Mouse (Mus musculus): Measurements from ENCODE around the gene Melk.

Gene Melk

DNA sequence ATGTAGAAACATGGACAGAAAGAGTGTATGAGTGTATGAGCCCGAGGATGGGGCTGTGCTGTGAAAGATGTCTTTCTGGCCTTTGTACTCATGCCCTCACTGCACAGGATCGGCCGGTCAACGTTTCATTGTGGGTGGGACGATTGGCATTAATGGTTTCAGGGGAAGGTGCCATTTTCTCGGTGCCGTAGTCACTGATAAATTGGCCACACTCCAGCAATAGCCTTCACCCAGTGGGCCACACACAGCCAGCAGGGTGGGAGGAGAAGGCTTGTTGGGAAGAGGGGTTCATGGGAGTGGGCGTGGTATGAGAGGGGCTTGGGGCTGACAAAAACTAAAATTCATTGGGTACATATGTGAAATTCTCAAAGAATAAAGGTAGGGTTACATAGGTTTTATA is 34.3 kb downstream of the Melk start:
- DNase-seq = no peak

- no peak for DNase-seq
Observed at GRCm38 (mm10) chr4:44361670-44362069, 61.0 kb downstream of the Melk start.

DNA sequence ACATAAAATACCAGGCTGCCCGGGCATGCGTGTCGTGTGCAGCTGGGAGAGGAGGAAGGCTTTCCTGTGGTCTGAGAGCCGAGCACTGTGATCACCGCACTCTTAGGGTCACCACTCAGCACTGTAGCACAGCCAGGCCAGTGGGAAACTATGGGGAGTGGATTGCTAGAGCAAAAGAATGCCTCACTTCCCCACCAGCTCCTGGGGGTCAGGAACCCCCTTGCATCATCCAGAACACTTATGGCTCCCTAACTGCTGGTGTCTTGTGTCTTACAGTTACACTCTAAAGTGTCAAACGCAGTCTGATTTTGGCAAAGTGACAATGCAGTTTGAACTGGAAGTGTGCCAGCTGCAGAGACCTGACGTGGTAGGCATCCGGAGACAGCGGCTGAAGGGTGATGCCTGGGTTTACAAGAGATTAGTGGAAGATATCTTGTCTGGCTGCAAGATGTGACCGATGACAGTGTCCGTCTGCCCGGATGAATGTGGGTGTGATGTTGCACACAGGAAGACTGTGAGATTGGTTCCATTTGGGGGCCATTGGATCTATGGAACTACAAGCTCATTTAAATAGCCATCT is 62.8 kb downstream of the Melk start:
- DNase-seq = no peak

GRCm38 (mm10) chr4:44392231-44393216 is 91.8 kb downstream of the Melk start:
- DNase-seq = no peak

GRCm38 (mm10) chr4:44402607-44403006 is 101.9 kb downstream of the Melk start:
- DNase-seq = no peak

DNA sequence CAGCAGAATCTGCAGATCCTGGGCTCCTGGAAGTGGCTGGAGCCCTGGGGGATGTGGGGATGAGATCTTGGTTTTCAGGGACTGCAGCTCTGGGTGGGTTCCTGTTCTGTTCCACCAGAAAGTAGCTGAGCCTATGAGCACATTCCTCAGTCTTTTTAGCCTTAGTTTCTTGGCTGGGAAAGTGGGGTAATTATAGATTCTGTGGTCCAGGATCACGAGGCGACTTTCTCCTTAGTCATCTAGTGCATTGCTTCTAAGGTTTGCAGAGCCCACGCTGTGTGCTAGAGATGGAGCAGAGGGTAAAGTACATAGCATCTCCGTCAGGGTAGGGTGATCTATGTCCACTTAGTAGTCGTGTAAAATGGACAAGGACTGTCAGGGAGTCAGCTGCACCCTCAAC is 103.8 kb downstream of the Melk start:
- no peak for DNase-seq
